Mouse (Mus musculus) kidney, postnatal 0 days (tissue): ENCODE measurements around the gene Disp2. TPM values are rescaled to one million over a fixed set of nuclear protein-coding genes. Genes with fewer than 3 reads are reported as not detected.
A peak's percentile ranks its signal among the peaks of the same experiment; 100 is the strongest.

Experiments used
- ATAC-seq: fragments of 200-750 bp; cut with Nextera tagmentation; replicated peaks from 2 replicates; pipeline ENCODE4 v1.8.0; 2017; ENCODE audit warnings: low read depth, moderate number of reproducible peaks, moderate TSS enrichment, moderate library complexity; ENCODE audit not compliant: low FRiP score
- DNase-seq: peaks from one replicate; pipeline ENCODE4 v3.0.0-alpha.2; 2016; ENCODE audit warnings: low spot score
- H3K27ac ChIP-seq: fragments of 300-500 bp; sonication (generic); 2 replicates; pipeline ENCODE4 v1.5.1; 2014; ENCODE audit warnings: mild to moderate bottlenecking
- H3K27me3 ChIP-seq: fragments of 300-500 bp; sonication (generic); 2 replicates; pipeline ENCODE4 v1.6.1; 2014; ENCODE audit warnings: low read length, mixed read lengths; ENCODE audit not compliant: insufficient read depth
- H3K36me3 ChIP-seq: fragments of 300-500 bp; sonication (generic); 2 replicates; pipeline ENCODE4 v1.6.1; 2014; ENCODE audit warnings: low read length, mixed read lengths; ENCODE audit not compliant: insufficient read depth
- H3K4me1 ChIP-seq: fragments of 300-500 bp; sonication (generic); replicated peaks from 2 replicates; pipeline ENCODE4 v1.6.1; 2014; ENCODE audit warnings: antibody characterized with exemption, low read length, mixed read lengths; ENCODE audit not compliant: insufficient read depth
- H3K4me2 ChIP-seq: fragments of 300-500 bp; sonication (generic); 2 replicates; pipeline ENCODE4 v1.6.1; 2014; ENCODE audit warnings: mild to moderate bottlenecking, low read length, moderate library complexity, mixed read lengths
- H3K4me3 ChIP-seq: fragments of 300-500 bp; sonication (generic); replicated peaks from 2 replicates; pipeline ENCODE4 v1.5.1; 2014; ENCODE audit warnings: low read depth, low read length
- H3K9ac ChIP-seq: fragments of 300-500 bp; sonication (generic); 2 replicates; pipeline ENCODE4 v1.6.1; 2014; ENCODE audit warnings: low read depth, low read length
- H3K9me3 ChIP-seq: fragments of 300-500 bp; sonication (generic); replicated peaks from 2 replicates; pipeline ENCODE4 v1.6.1; 2016; ENCODE audit warnings: low read length, inconsistent platforms, mixed read lengths
- CTCF ChIP-seq: IDR thresholded peaks from 2 replicates; pipeline ENCODE4 v1.5.1; 2016; ENCODE audit warnings: antibody characterized with exemption, low read depth, mild to moderate bottlenecking, moderate library complexity
- WGBS: fragments of 180-500 bp; shearing (Covaris S2); extraction: QIAGEN DNeasy Blood & Tissue Kit; methylation state at CpG from one replicate; pipeline ENCODE4 v1.1.7; 2014; 5-methylcytosine and 5-hydroxymethylcytosine counted together
- polyA plus RNA-seq: library from polyadenylated mRNA; unstranded; fragments of >200 nt; fragmentation: Nextera tagmentation; extraction: Ambion mirVana; gene quantifications from 2 replicates; pipeline ENCODE4 v1.2.1, GENCODE M21; 2015

Gene Disp2
- polyA plus RNA-seq, 1 experiment from 2014 or later: 0.05 TPM

DNA sequence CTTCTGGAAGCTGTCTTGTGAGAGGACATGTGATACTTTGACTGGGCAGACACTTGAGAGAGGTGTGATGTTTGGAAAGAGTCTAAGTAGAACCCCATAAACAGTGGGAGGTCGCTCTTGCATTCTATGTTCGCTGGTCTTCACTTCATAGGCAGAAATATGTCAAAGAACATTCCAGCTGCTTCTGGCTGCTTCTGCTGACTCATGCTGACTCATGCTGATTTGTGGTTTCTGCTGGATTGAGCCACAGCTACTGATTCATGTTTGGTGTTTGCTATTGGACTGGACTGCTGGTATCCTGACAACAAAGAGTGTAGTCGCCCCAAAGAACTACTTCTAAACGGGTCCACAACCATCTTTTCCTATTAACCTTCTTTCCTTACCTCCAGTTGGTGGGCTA lies 62.3 kb downstream of the Disp2 start:
- DNase-seq: no peak
- Histone ChIP-seq H3K36me3 (no peaks in the 10 kb centered on the region), H3K27ac (no peak overlapping the region), H3K4me1 (no peaks in the 10 kb centered on the region), H3K4me2 (no peak overlapping the region), H3K9ac (no peak overlapping the region), H3K9me3 (no peaks in the 10 kb centered on the region; the same call in 1 of the 2 replicates), H3K27me3 (no peaks in the 10 kb centered on the region), H3K4me3 (no peak overlapping the region)
- 84% methylated on average over 4 of the region's 4 CpGs for WGBS
- TF ChIP-seq CTCF: no peak
- ATAC-seq: no peak

DNA sequence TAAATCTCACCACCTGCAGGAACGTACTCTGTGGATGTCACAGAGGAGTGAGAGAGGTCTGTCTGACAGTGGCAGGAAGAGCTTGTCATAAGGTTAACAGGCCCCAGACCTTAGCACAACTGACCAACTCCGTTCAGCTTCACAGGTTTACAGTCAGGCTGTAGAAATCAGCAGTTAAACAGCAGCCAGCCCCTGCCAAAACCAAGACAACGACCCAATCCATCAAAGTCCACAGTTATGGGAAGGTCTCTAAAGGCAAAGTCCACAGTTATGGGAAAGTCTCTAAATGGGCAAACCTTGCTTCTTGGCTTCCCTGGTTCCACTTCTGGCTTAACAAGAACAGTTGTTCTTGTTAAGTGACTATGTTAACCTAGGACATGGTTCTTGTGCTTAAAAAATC lies 64.9 kb downstream of the Disp2 start:
- ATAC-seq (no peak), DNase-seq (no peak)
- no peak overlapping the region for H3K9ac ChIP-seq
- no peak overlapping the region for H3K4me3 ChIP-seq
- H3K9me3 ChIP-seq: no peaks in the 10 kb centered on the region; the same call in 1 of the 2 replicates
- WGBS: 62% methylated on average over 3 of the region's 3 CpGs
- TF ChIP-seq CTCF: no peak
- no peaks in the 10 kb centered on the region for H3K27me3 ChIP-seq
- no peak overlapping the region for H3K27ac ChIP-seq
- H3K36me3 ChIP-seq: no peaks in the 10 kb centered on the region
- no peaks in the 10 kb centered on the region for H3K4me1 ChIP-seq
- no peak overlapping the region for H3K4me2 ChIP-seq

DNA sequence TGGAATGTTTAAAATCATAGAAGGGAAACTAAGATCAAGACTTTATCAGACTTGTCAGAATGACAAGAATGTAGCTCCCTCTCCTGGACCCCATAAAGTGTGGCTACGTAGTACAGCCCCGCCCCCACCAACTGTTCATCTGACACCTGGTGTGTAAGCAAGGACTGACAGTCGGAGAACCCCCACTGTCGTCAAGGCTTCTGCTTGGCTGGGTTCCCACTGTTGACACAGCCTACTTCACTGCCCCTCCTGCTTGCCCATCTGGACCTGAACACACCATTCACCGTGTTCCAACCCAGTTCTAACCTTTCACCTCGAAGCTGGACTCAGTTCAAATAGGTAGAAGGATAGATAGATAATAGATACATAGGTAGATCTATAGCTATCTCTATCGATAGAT lies 66.7 kb downstream of the Disp2 start:
- Histone ChIP-seq H3K36me3 (no peaks in the 10 kb centered on the region), H3K9me3 (no peaks in the 10 kb centered on the region; the same call in 1 of the 2 replicates), H3K4me1 (no peaks in the 10 kb centered on the region), H3K9ac (no peak overlapping the region), H3K27me3 (no peaks in the 10 kb centered on the region), H3K4me2 (no peak overlapping the region), H3K27ac (no peak overlapping the region), H3K4me3 (no peak overlapping the region)
- ATAC-seq (0 out of 2 replicates have a peak, but pooled peaks have one; percentile 52), DNase-seq (peak; percentile 21)
- no peak for TF ChIP-seq CTCF
- 42% methylated on average over 7 of the region's 7 CpGs for WGBS

DNA sequence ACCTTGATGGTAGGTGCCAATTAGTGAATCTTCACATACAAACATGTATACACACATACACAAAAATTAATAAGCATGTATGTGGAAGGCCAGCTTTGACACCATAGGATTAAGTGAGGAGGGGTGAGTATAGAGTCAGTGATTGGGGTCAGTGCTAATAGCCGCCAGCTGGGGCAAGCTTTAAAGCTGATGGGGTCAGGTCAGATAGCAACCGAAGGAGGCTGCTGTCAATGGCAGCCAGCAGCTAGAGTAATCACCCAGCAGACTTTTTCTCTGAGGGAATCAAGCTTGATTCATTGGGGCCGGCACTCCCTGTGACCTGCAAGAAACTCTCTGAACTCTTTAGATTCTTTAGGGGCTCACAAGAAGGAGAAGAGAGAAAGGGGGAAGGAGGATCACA lies 72.2 kb downstream of the Disp2 start:
- H3K27ac ChIP-seq: no peak overlapping the region
- no peak for DNase-seq
- no peaks in the 10 kb centered on the region for H3K9me3 ChIP-seq
- H3K4me3 ChIP-seq: no peak overlapping the region
- H3K9ac ChIP-seq: no peak overlapping the region
- H3K27me3 ChIP-seq: no peaks in the 10 kb centered on the region
- TF ChIP-seq CTCF: no peak
- H3K4me2 ChIP-seq: no peak overlapping the region
- H3K4me1 ChIP-seq: no peaks in the 10 kb centered on the region
- no peaks in the 10 kb centered on the region for H3K36me3 ChIP-seq
- 15% methylated on average over 3 of the region's 3 CpGs for WGBS
- ATAC-seq: no peak

Other genes with a start within 250 kb of the Disp2 start
- 4.2 and 5.3 TPM in 2 replicates for gene Bmf, start 230.0 kb upstream of the Disp2 start, polyA plus RNA-seq
- 28.7 and 34.2 TPM in 2 replicates for gene Bub1b, start 181.5 kb upstream of the Disp2 start, polyA plus RNA-seq
- gene Pak6, start 116.4 kb upstream of the Disp2 start, polyA plus RNA-seq: 1.9 and 3.5 TPM in 2 replicates
- gene Ankrd63, start 75.8 kb upstream of the Disp2 start, polyA plus RNA-seq: 0.37 and 0.45 TPM in 2 replicates
- gene Plcb2, start 51.3 kb upstream of the Disp2 start, polyA plus RNA-seq: 1.3 and 1.4 TPM in 2 replicates
- 16.1 and 16.8 TPM in 2 replicates for gene Inafm2, start 34.0 kb upstream of the Disp2 start, polyA plus RNA-seq
- 0.91 and 0.95 TPM in 2 replicates for gene Ccdc9b, start 17.1 kb upstream of the Disp2 start, polyA plus RNA-seq
- gene Phgr1, start 7.0 kb upstream of the Disp2 start, polyA plus RNA-seq: not detected in 2 replicates
- gene Knstrn, start 34.3 kb downstream of the Disp2 start, polyA plus RNA-seq: 57.5 and 59.4 TPM in 2 replicates
- gene Ivd, start 82.2 kb downstream of the Disp2 start, polyA plus RNA-seq: 68.9 and 79.2 TPM in 2 replicates
- 3.3 TPM in 2 replicates for gene Bahd1, start 120.7 kb downstream of the Disp2 start, polyA plus RNA-seq
- 23.9 and 25.1 TPM in 2 replicates for gene Chst14, start 146.8 kb downstream of the Disp2 start, polyA plus RNA-seq
- gene Ccdc32, start 249.7 kb downstream of the Disp2 start, polyA plus RNA-seq: 29.9 and 30.1 TPM in 2 replicates